Mouse (Mus musculus): ENCODE data around the gene Tti1.

GRCm38 (mm10) chr2:158043504-158043903, 15.3 kb upstream of the Tti1 start:
- TF ChIP-seq EP300 (IDR thresholded peaks at IDR 0.05; ENCODE audit: low read depth in 1 of 2, low read length in 2 of 2), result no peak
- TF ChIP-seq POLR2A (IDR thresholded peaks at IDR 0.05; ENCODE audit: control insufficient read depth in 1 of 2, insufficient read depth in 1 of 2, low read depth in 1 of 2, low read length in 2 of 2, poor library complexity in 1 of 2), result no peak
- no peak for TF ChIP-seq CTCF (IDR thresholded peaks at IDR 0.05 in 2 of 3, conservative IDR thresholded peaks at IDR 0.05 in 1 of 3; ENCODE audit: control insufficient read depth in 1 of 3, insufficient read depth in 1 of 3, low read depth in 2 of 3, low read length in 3 of 3, poor library complexity in 1 of 3, severe bottlenecking in 1 of 3)
- TF ChIP-seq MEF2A (IDR thresholded peaks at IDR 0.05; ENCODE audit: extremely low read depth, insufficient replicate concordance, low read depth, low read length, poor library complexity, severe bottlenecking), result no peak
- no peak for TF ChIP-seq RAD21 (IDR thresholded peaks at IDR 0.05; ENCODE audit: low read depth, low read length)

Data from MEL (cell line).